In the genomic region with DNA sequence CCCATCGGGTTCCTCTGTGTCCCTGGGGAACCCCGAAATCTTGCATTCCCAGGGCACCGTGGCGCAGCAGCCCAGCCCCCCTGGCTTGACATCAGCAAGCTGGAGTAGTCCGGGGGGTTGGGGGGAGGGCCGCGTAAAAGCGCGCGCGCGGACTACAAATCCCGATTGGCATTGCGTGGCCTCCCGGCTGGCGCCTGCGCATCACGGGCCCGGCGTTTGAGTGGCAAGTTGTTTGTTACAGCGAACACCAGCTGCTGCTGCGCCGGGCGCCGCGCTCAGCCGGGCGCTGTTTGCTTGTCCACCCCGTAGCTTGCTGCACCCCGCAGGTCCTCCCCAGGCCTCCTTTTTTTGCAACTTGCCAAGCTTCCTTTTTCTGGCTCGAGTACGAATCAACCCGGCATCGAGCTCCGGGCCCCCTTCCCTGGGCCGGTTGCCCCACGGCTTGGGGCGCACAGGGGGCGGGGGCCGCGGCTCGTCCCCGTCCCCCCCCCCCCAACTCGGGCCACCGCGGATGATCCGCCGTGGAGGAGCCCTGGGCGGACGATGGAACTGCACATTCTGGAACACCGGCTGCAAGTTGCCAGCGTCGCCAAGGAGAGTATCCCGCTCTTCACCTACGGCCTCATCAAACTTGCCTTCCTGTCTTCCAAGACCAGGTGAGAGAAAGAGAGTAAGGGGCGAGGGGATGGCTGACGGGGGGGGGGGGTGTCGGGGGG, we compare ENCODE assay signal across 8 mouse cellular contexts. TPM values are rescaled to one million over a fixed set of nuclear protein-coding genes. Genes with fewer than 3 reads are reported as not detected.
A peak's percentile ranks its signal among the peaks of the same experiment; 100 is the strongest.
DNase-seq lines count a peak whose midpoint lies in the region; ATAC-seq lines count a peak whose summit lies in the region.

Gene Castor2 (plus strand): TSS at position 216 of the 716 bp plus-strand sequence.

- peak within 1 kb of the TSS; percentile 63 for H3K9ac ChIP-seq in intestine, embryonic 14.5 days (ENCODE audit: low read length)

- H3K4me1 ChIP-seq in intestine, embryonic 14.5 days (replicated peaks; ENCODE audit: control insufficient read depth, insufficient read depth, low read length), result peaks cover 15% of the 10 kb centered on the region; the same call in 1 of the 2 replicates

- intact Hi-C loops in gastrocnemius, postnatal 36 days (cut with DNase I), result no loop called here
- intact Hi-C loops in left cerebral cortex, postnatal 10 days (cut with DNase I), result no loop called here

- H3K27ac ChIP-seq in intestine, embryonic 14.5 days (ENCODE audit: low read depth), result peak within 1 kb of the TSS; percentile 67

- WGBS in intestine, embryonic 14.5 days, result under 1% methylated on average over 43 of the region's 58 CpGs

- peak; percentile 96 to 98 for DNase-seq in adrenal gland, adult (ENCODE audit: inconsistent age in 2 of 2, low spot score in 1 of 2)
- DNase-seq in embryo, embryonic 10 days (ENCODE audit: low spot score), result peak; percentile 93
- peak; percentile 90 to 92 for DNase-seq in gastrocnemius, postnatal 36 days
- peak; percentile 95 for DNase-seq in intestine, embryonic 14.5 days (ENCODE audit: low spot score)
- DNase-seq in left cerebral cortex, postnatal 10 days (ENCODE audit: extremely low spot score in 1 of 2, low spot score in 2 of 2), result peak; percentile 97
- peak; percentile 98 to 99 for DNase-seq in right cerebral cortex, postnatal 10 days (ENCODE audit: low spot score in 2 of 2)
- peak; percentile 93 for DNase-seq in urinary bladder, postnatal 14 days (ENCODE audit: low spot score)

- H3K4me3 ChIP-seq in intestine, embryonic 14.5 days (ENCODE audit: low read depth, low read length), result peak within 1 kb of the TSS; percentile 71

- H3K9me3 ChIP-seq in intestine, embryonic 14.5 days (ENCODE audit: control insufficient read depth, low read length), result no peaks in the 10 kb centered on the region

- no peaks in the 10 kb centered on the region for H3K36me3 ChIP-seq in intestine, embryonic 14.5 days (ENCODE audit: control insufficient read depth, insufficient read depth, low read length)

- no peaks in the 10 kb centered on the region for H3K27me3 ChIP-seq in intestine, embryonic 14.5 days (replicated peaks; ENCODE audit: control insufficient read depth, insufficient read depth, low read length)

- peak; percentile 79 for ATAC-seq in intestine, embryonic 14.5 days (replicated peaks; ENCODE audit: low FRiP score, low TSS enrichment, low read depth)
- peak; percentile 92 for ATAC-seq in megakaryocyte progenitor cell, adult 5-6 weeks (replicated peaks; ENCODE audit: poor library complexity)

- peak within 1 kb of the TSS; percentile 88 for H3K4me2 ChIP-seq in intestine, embryonic 14.5 days (ENCODE audit: low read length)

RNA-seq across cellular contexts. Expression of gene Castor2, which starts in this region (rescaled TPM):
- 10 to 100 TPM; 37.2 to 47.7 TPM for total RNA-seq in gastrocnemius, postnatal 36 days (2021)
- 6.2 and 7.2 TPM in 2 replicates for polyA plus RNA-seq in intestine, embryonic 14.5 days (2014; fragmentation: Nextera tagmentation; extraction: Ambion mirVana)
- 10 to 100 TPM; 54.9 to 57.6 TPM for total RNA-seq in left cerebral cortex, postnatal 10 days (2021)
- 2.7 and 2.8 TPM in 2 replicates for total RNA-seq in megakaryocyte progenitor cell, adult 5-6 weeks (2015)
- total RNA-seq in megakaryocyte progenitor cell, adult 5-6 weeks (2017), result 0.54 and 0.57 TPM in 2 replicates

Comparison
In these comparisons a context has a peak if more than half of its experiments do, and no peak if none do; other contexts are left out.
1. Peak in every context shown above with its lines: DNase-seq, ATAC-seq, H3K4me3 ChIP-seq and H3K27ac ChIP-seq.
2. RNA of gene Castor2 (total RNA-seq): 54.9 to 57.6 TPM in left cerebral cortex, postnatal 10 days and 37.2 to 47.7 TPM in gastrocnemius, postnatal 36 days; 0.54 to 2.8 TPM in megakaryocyte progenitor cell, adult 5-6 weeks; every median in the first group is over 4 times any median in the second.